Mouse (Mus musculus) CH12.LX (cell line): ENCODE results near the gene Syndig1l. TPM values are rescaled to one million over a fixed set of nuclear protein-coding genes. Genes with fewer than 3 reads are reported as not detected.

Experiments used
- DNase-seq: peaks from one replicate; pipeline ENCODE4 v3.0.0-alpha.2; 2013; ENCODE audit errors: extremely low read depth
- H3K27ac ChIP-seq: 2 replicates; pipeline ENCODE4 v1.5.1; 2012; ENCODE audit warnings: low read depth, mild to moderate bottlenecking, control low read depth, moderate library complexity; ENCODE audit not compliant: insufficient read depth
- H3K27me3 ChIP-seq: replicated peaks from 2 replicates; pipeline ENCODE3; 2012; ENCODE audit warnings: inconsistent platforms
- H3K36me3 ChIP-seq, 2 experiments: replicated peaks in 1 of 2; 2 replicates each; pipeline versions ENCODE3 to v1.6.1; 2012; ENCODE audit warnings: inconsistent platforms in 1 of 2, low read length in 1 of 2, mild to moderate bottlenecking in 1 of 2, mixed read lengths in 1 of 2, moderate library complexity in 1 of 2; ENCODE audit not compliant: control insufficient read depth in 1 of 2, insufficient read depth in 1 of 2
- H3K4me1 ChIP-seq, 2 experiments: 2 replicates each; pipeline ENCODE4 v1.6.1; 2012; ENCODE audit warnings: inconsistent platforms in 1 of 2, moderate library complexity in 1 of 2; ENCODE audit not compliant: insufficient read depth in 2 of 2, control insufficient read depth in 1 of 2
- H3K4me2 ChIP-seq: 2 replicates; pipeline ENCODE4 v1.6.1; 2012; ENCODE audit warnings: low read depth, mild to moderate bottlenecking, control low read depth; ENCODE audit not compliant: poor library complexity, insufficient read depth, severe bottlenecking
- H3K4me3 ChIP-seq, 3 experiments: fragments of 150-350 bp in 1 of 3; sonication (generic) in 1 of 3; replicated peaks in 1 of 3; 2 replicates each; pipeline versions ENCODE3 to v1.5.1; 2011 to 2012; ENCODE audit warnings: low read depth in 2 of 3, low read length in 2 of 3, mild to moderate bottlenecking in 2 of 3, moderate library complexity in 2 of 3, control low read depth in 1 of 3, improper control_type of control experiment in 1 of 3, inconsistent platforms in 1 of 3, mixed read lengths in 1 of 3; ENCODE audit not compliant: poor library complexity in 1 of 3
- H3K79me2 ChIP-seq: replicated peaks from 2 replicates; pipeline ENCODE4 v1.6.1; 2012; ENCODE audit warnings: mild to moderate bottlenecking, moderate library complexity; ENCODE audit not compliant: control insufficient read depth, poor library complexity, insufficient read depth, severe bottlenecking; ENCODE audit errors: extremely low read depth
- H3K9ac ChIP-seq: 2 replicates; pipeline ENCODE4 v1.6.1; 2012; ENCODE audit warnings: low read depth, mild to moderate bottlenecking, control low read depth, moderate library complexity; ENCODE audit not compliant: insufficient read depth
- H3K9me3 ChIP-seq: replicated peaks from 2 replicates; pipeline ENCODE3; 2012; ENCODE audit warnings: low read length, inconsistent platforms, mixed read lengths
- BHLHE40 ChIP-seq: IDR thresholded peaks from 2 replicates; pipeline ENCODE4 v1.6.1; 2011; ENCODE audit warnings: mild to moderate bottlenecking, low read depth, low read length, improper control_type of control experiment
- CHD2 ChIP-seq: IDR thresholded peaks from 2 replicates; pipeline ENCODE4 v1.6.1; 2011; ENCODE audit warnings: low read length, improper control_type of control experiment
- CTCF ChIP-seq, 2 experiments: IDR thresholded peaks in 1 of 2; conservative IDR thresholded peaks in 1 of 2; 2 replicates each; pipeline ENCODE4 v1.5.1; 2011 to 2012; ENCODE audit warnings: low read depth in 2 of 2, low read length in 2 of 2, improper control_type of control experiment in 1 of 2, inconsistent platforms in 1 of 2, mild to moderate bottlenecking in 1 of 2, moderate library complexity in 1 of 2
- GABPA ChIP-seq: IDR thresholded peaks from 2 replicates; pipeline ENCODE4 v1.6.1; 2012; ENCODE audit warnings: low read depth, low read length, improper control_type of control experiment, inconsistent platforms; ENCODE audit not compliant: insufficient replicate concordance
- HCFC1 ChIP-seq: IDR thresholded peaks from 2 replicates; pipeline ENCODE4 v1.6.1; 2012; ENCODE audit warnings: low read depth, mild to moderate bottlenecking, inconsistent platforms, low read length, improper control_type of control experiment
- IRF4 ChIP-seq: IDR thresholded peaks from 2 replicates; pipeline ENCODE4 v1.6.1; 2014; ENCODE audit warnings: low read depth, mild to moderate bottlenecking, inconsistent platforms, low read length, improper control_type of control experiment
- MAFK ChIP-seq: IDR thresholded peaks from 2 replicates; pipeline ENCODE4 v1.6.1; 2011; ENCODE audit warnings: low read length, improper control_type of control experiment; ENCODE audit not compliant: insufficient replicate concordance
- MAX ChIP-seq: IDR thresholded peaks from 2 replicates; pipeline ENCODE4 v1.6.1; 2011; ENCODE audit warnings: low read length, improper control_type of control experiment
- MEF2A ChIP-seq: IDR thresholded peaks from 2 replicates; pipeline ENCODE4 v1.6.1; 2014; ENCODE audit warnings: low read depth, mild to moderate bottlenecking, inconsistent platforms, low read length, improper control_type of control experiment, borderline replicate concordance
- MXI1 ChIP-seq: IDR thresholded peaks from 2 replicates; pipeline ENCODE4 v1.6.1; 2011; ENCODE audit warnings: mild to moderate bottlenecking, low read depth, low read length, improper control_type of control experiment
- MYC ChIP-seq: IDR thresholded peaks from 2 replicates; pipeline ENCODE4 v1.6.1; 2011; ENCODE audit warnings: low read depth, mild to moderate bottlenecking, improper control_type of control experiment, low read length
- NELFE ChIP-seq: IDR thresholded peaks from 2 replicates; pipeline ENCODE4 v1.6.1; 2011; ENCODE audit warnings: low read depth, low read length, improper control_type of control experiment
- POLR2A ChIP-seq: IDR thresholded peaks from 2 replicates; pipeline ENCODE4 v1.6.1; 2011; ENCODE audit warnings: low read depth, mild to moderate bottlenecking, improper control_type of control experiment, low read length
- POLR2AphosphoS2 ChIP-seq: IDR thresholded peaks from 2 replicates; pipeline ENCODE4 v1.6.1; 2011; ENCODE audit warnings: low read depth, low read length, improper control_type of control experiment
- RCOR1 ChIP-seq: conservative IDR thresholded peaks from 2 replicates; pipeline ENCODE4 v1.6.1; 2012; ENCODE audit warnings: low read depth, mild to moderate bottlenecking, inconsistent platforms, low read length, improper control_type of control experiment
- TBP ChIP-seq: conservative IDR thresholded peaks from 2 replicates; pipeline ENCODE4 v1.6.1; 2011; ENCODE audit warnings: low read depth, low read length, improper control_type of control experiment
- TCF12 ChIP-seq: IDR thresholded peaks from 2 replicates; pipeline ENCODE4 v1.6.1; 2014; ENCODE audit warnings: low read depth, mild to moderate bottlenecking, inconsistent platforms, low read length, improper control_type of control experiment
- UBTF ChIP-seq: IDR thresholded peaks from 2 replicates; pipeline ENCODE4 v1.6.1; 2012; ENCODE audit warnings: low read depth, mild to moderate bottlenecking, inconsistent platforms, low read length, improper control_type of control experiment, moderate library complexity
- USF1 ChIP-seq: IDR thresholded peaks from 2 replicates; pipeline ENCODE4 v1.6.1; 2014; ENCODE audit warnings: low read depth, mild to moderate bottlenecking, inconsistent platforms, low read length, improper control_type of control experiment
- USF2 ChIP-seq: conservative IDR thresholded peaks from 2 replicates; pipeline ENCODE4 v1.6.1; 2011; ENCODE audit warnings: low read depth, low read length, improper control_type of control experiment
- ZC3H11A ChIP-seq: IDR thresholded peaks from 2 replicates; pipeline ENCODE4 v1.6.1; 2012; ENCODE audit warnings: low read depth, mild to moderate bottlenecking, inconsistent platforms, low read length, improper control_type of control experiment
- ZKSCAN1 ChIP-seq: IDR thresholded peaks from 2 replicates; pipeline ENCODE4 v1.6.1; 2012; ENCODE audit warnings: low read depth, inconsistent platforms, low read length, improper control_type of control experiment, borderline replicate concordance
- ZMIZ1 ChIP-seq: IDR thresholded peaks from 2 replicates; pipeline ENCODE4 v1.6.1; 2012; ENCODE audit warnings: low read depth, mild to moderate bottlenecking, inconsistent platforms, low read length, improper control_type of control experiment
- ZNF384 ChIP-seq: IDR thresholded peaks from 2 replicates; pipeline ENCODE4 v1.6.1; 2012; ENCODE audit warnings: low read depth, low read length, improper control_type of control experiment, inconsistent platforms
- dilution Hi-C: fragments of 300-500 bp; cut with MboI; formaldehyde crosslinking; loops from 2 replicates; pipeline ENCODE4 v1.14.3; 2020; ENCODE audit warnings: low sequenced_read_pairs; ENCODE audit not compliant: extremely low pct_unique_long_range_greater_than_20kb, extremely low pct_ligation_motif_present
- in situ Hi-C: fragments of 300-500 bp; cut with MboI; formaldehyde crosslinking; loops from 3 replicates; pipeline ENCODE4 v1.14.3; 2019; ENCODE audit warnings: low sequenced_read_pairs, low pct_ligation_motif_present, low pct_unique_long_range_greater_than_20kb, mixed read lengths
- polyA plus RNA-seq: library from polyadenylated mRNA; unstranded; fragments of >175 nt; gene quantifications from 2 replicates; pipeline ENCODE4 v1.2.1, GENCODE M21; 2012; ENCODE audit warnings: low read depth; ENCODE audit not compliant: insufficient read length
- total RNA-seq, 2 experiments: library from RNA; depleted of rRNA; stranded (reverse); fragments of 300-350 nt in 1 of 2; fragments of >200 nt in 1 of 2; gene quantifications; 2 replicates each; pipeline ENCODE4 v1.2.3; 2012 to 2014

Gene Syndig1l
- total and polyA plus RNA-seq, 3 experiments = 0.16 TPM; not detected in 2

- peaks cover 40% of the 10 kb centered on the region for H3K27me3 ChIP-seq
Measured at GRCm38 (mm10) chr12:84650234-84650633, 48.4 kb downstream of the Syndig1l start.

GRCm38 (mm10) chr12:84640654-84641053 lies 58.0 kb downstream of the Syndig1l start, which contains the start of gene Vrtn:
Gene Vrtn, plus strand, starts transcription at chr12:84641019.
- Histone ChIP-seq H3K4me2 (no peak within 1 kb of the TSS), H3K4me3 (no peak within 1 kb of the TSS), H3K27ac (no peak within 1 kb of the TSS), H3K4me1 (0 out of 4 replicates have a peak, but pooled peaks cover 0 to 4% of the 10 kb centered on the region in 2 experiments), H3K27me3 (peaks cover 3% of the 10 kb centered on the region), H3K79me2 (no peaks in the 10 kb centered on the region), H3K9ac (no peak within 1 kb of the TSS), H3K36me3 (no peaks in the 10 kb centered on the region), H3K9me3 (no peaks in the 10 kb centered on the region)
- no peak for DNase-seq
- dilution Hi-C loops (no loop called here), in situ Hi-C loops (no loop called here)
- TF ChIP-seq TBP (no peak), HCFC1 (no peak), NELFE (no peak), TCF12 (no peak)
- TF ChIP-seq, all 38 proteins: peak for 0

More at GRCm38 (mm10) chr12:84650234-84650633, 48.4 kb downstream of the Syndig1l start:
- no peak for DNase-seq
- Histone ChIP-seq H3K36me3 (no peaks in the 10 kb centered on the region), H3K9me3 (no peaks in the 10 kb centered on the region), H3K4me3 (no peak overlapping the region), H3K27ac (no peak overlapping the region), H3K4me2 (no peak overlapping the region), H3K79me2 (no peaks in the 10 kb centered on the region), H3K9ac (no peak overlapping the region), H3K4me1 (peaks cover 0 to 8% of the 10 kb centered on the region in 2 experiments; a peak in 2 of 4 replicates)
- TF ChIP-seq USF2 (no peak), MAX (no peak), ZC3H11A (no peak), MYC (no peak), POLR2AphosphoS2 (no peak), USF1 (no peak)
- dilution Hi-C loops (no loop called here), in situ Hi-C loops (no loop called here)

GRCm38 (mm10) chr12:84640253-84640652 lies 58.4 kb downstream of the Syndig1l start:
- H3K4me3 ChIP-seq = no peak overlapping the region
- dilution Hi-C loops = no loop called here
- no peak overlapping the region for H3K4me2 ChIP-seq
- no peak for TF ChIP-seq POLR2A
- no peak for TF ChIP-seq MAX
- no peak for TF ChIP-seq MXI1
- TF ChIP-seq CHD2 = no peak
- TF ChIP-seq USF2 = no peak
- no peak for TF ChIP-seq CTCF (conservative IDR thresholded peaks at IDR 0.05 in 1 of 2, IDR thresholded peaks at IDR 0.05 in 1 of 2; ENCODE audit: low read depth in 2 of 2, low read length in 2 of 2)
- TF ChIP-seq GABPA = no peak
- TF ChIP-seq MEF2A = no peak
- TF ChIP-seq POLR2AphosphoS2 = no peak
- TF ChIP-seq ZKSCAN1 = no peak
- TF ChIP-seq ZNF384 = no peak
- no peak for TF ChIP-seq IRF4
- no peak for TF ChIP-seq MYC
- TF ChIP-seq BHLHE40 = no peak
- TF ChIP-seq TBP = no peak
- no peak for TF ChIP-seq MAFK
- TF ChIP-seq ZMIZ1 = no peak
- TF ChIP-seq UBTF = no peak
- TF ChIP-seq RCOR1 = no peak
- TF ChIP-seq, all 38 proteins: peak for 0
- Histone ChIP-seq H3K9me3 (no peaks in the 10 kb centered on the region), H3K36me3 (no peaks in the 10 kb centered on the region), H3K27ac (no peak overlapping the region), H3K4me1 (0 out of 4 replicates have a peak, but pooled peaks cover 0 to 4% of the 10 kb centered on the region in 2 experiments), H3K79me2 (no peaks in the 10 kb centered on the region), H3K9ac (no peak overlapping the region), H3K27me3 (peaks cover 3% of the 10 kb centered on the region)
- in situ Hi-C loops = no loop called here
- DNase-seq = no peak
